Mouse (Mus musculus): ENCODE results near the gene Sema6d. TPM values are rescaled to one million over a fixed set of nuclear protein-coding genes. Genes with fewer than 3 reads are reported as not detected.

The Sema6d gene
- total and polyA plus RNA-seq, 3 experiments: 0.05 TPM; not detected in 2

DNA sequence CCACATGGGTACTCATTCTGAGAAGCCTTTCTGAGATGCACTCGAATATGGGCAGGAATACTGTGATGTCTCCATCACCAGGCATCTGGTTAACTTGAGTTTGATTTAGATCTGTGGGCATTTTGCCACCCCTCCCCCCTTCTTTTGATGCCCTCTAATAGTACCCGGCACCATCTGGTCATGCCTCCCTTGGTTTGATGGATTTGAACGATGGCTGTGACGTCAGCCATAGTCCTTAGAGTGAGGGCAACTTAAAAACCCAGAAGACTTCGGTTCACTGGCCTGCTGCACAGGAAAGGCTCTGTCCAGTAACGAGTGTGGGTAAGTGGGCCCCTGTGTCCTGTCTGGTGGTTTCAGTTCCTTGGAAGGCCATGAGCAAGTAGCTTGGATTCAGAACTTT lies 522.5 kb downstream of the Sema6d start:
- Histone ChIP-seq H3K4me3 (ENCODE audit: low read depth, low read length) (no peak overlapping the region), H3K27me3 (ENCODE audit: insufficient read depth, low read length) (no peaks in the 10 kb centered on the region), H3K4me1 (ENCODE audit: insufficient read depth, low read depth, low read length) (no peaks in the 10 kb centered on the region), H3K36me3 (replicated peaks) (no peaks in the 10 kb centered on the region), H3K9me3 (replicated peaks) (peaks cover 72% of the 10 kb centered on the region)
- no peak for ATAC-seq (ENCODE audit: extremely low read depth, insufficient number of reproducible peaks, low FRiP score, poor library complexity, severe bottlenecking)
- no peak for TF ChIP-seq GATA1 (IDR thresholded peaks at IDR 0.05; ENCODE audit: borderline replicate concordance, low read length)
- no peak for TF ChIP-seq TAL1 (conservative IDR thresholded peaks at IDR 0.05; ENCODE audit: low read depth, low read length)
- no peak for DNase-seq (ENCODE audit: low spot score)

DNA sequence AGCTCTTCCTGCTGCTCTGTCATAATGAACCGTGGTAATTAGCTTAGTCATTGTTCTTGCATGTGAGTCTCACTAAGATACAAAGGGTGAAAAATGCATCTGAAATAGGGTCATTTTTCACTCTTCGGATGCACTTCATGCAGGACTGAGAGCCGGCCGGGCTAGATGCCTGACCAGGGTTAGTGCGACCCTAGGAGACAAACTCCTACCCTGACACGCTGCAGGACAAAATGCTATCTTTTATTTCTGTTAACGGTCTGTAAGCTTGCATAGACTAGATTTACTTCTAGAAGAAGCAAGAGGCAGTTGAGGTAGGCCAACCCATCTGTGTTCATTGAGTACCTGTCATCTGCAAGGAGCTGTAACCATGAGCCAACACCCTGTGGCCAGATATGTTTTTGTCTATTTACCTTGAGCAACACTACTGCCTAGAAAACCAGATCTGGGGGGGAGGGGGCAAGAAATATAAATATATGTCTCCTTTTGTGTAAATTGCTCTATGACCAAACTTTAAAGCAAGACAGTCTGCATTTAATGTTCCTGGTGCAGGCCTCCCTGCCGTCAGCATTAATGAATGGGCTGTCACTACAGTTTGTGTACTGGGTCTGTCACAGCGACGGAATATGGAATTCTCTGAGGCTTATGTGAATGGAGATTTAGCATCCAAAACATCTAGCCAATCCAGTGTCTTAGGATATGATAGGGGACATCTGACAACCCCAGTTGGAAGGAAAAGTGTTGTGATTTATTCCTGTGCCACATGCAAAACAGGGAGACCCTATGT lies 523.1 kb downstream of the Sema6d start:
- TF ChIP-seq GATA1 (IDR thresholded peaks at IDR 0.05; ENCODE audit: borderline replicate concordance, low read length): no peak
- TF ChIP-seq POLR2AphosphoS5 (IDR thresholded peaks at IDR 0.05; ENCODE audit: insufficient replicate concordance, low read depth, low read length): no peak
- TF ChIP-seq CTCF (IDR thresholded peaks at IDR 0.05; ENCODE audit: low read depth, low read length): no peak
- no peak for TF ChIP-seq TAL1 (conservative IDR thresholded peaks at IDR 0.05; ENCODE audit: low read depth, low read length)
- TF ChIP-seq GATA2 (IDR thresholded peaks at IDR 0.05; ENCODE audit: borderline replicate concordance, low read depth, low read length): no peak
- H3K36me3 ChIP-seq (replicated peaks): no peaks in the 10 kb centered on the region

DNA sequence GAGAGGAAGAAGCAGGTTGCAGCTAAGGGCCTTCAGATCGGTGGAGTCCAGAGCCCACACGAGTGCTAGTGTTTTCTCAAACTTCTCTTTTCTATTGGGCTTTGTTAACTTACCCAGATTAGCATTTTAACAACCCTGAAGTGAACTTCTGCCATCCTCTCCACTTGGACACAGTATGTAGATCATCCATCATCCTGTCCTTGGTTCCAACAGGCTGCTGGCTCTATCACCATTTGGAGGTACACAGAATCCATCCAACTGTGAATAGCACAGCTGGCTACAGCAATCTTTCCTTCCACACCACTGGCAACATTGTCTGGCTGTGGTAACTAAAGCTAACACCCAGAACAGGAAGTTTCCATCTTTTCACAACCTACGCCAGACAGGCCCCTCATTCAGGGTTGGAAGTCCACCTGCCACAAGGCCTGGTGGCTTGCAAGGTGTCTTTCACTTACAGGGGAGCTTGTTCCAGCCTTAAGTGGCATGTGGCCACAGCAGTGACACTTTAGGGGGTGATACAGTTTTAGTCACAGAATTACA lies 524.0 kb downstream of the Sema6d start:
- no peak for TF ChIP-seq GATA1 (IDR thresholded peaks at IDR 0.05; ENCODE audit: borderline replicate concordance, low read length)
- TF ChIP-seq CTCF (IDR thresholded peaks at IDR 0.05; ENCODE audit: low read depth, low read length): no peak
- no peak for TF ChIP-seq GATA2 (IDR thresholded peaks at IDR 0.05; ENCODE audit: borderline replicate concordance, low read depth, low read length)
- TF ChIP-seq POLR2AphosphoS5 (IDR thresholded peaks at IDR 0.05; ENCODE audit: insufficient replicate concordance, low read depth, low read length): no peak
- TF ChIP-seq TAL1 (conservative IDR thresholded peaks at IDR 0.05; ENCODE audit: low read depth, low read length): no peak
- Histone ChIP-seq H3K4me1 (ENCODE audit: insufficient read depth, low read depth, low read length) (no peaks in the 10 kb centered on the region), H3K4me3 (ENCODE audit: low read depth, low read length) (no peak overlapping the region), H3K9me3 (replicated peaks) (peaks cover 68% of the 10 kb centered on the region), H3K27me3 (ENCODE audit: insufficient read depth, low read length) (no peaks in the 10 kb centered on the region), H3K36me3 (replicated peaks) (no peaks in the 10 kb centered on the region)
- DNase-seq (ENCODE audit: low spot score): no peak
- no peak for ATAC-seq (ENCODE audit: extremely low read depth, insufficient number of reproducible peaks, low FRiP score, poor library complexity, severe bottlenecking)

More for the DNA sequence above, 523.1 kb downstream of the Sema6d start:
- Histone ChIP-seq H3K4me3 (ENCODE audit: low read depth, low read length) (no peak overlapping the region), H3K27me3 (ENCODE audit: insufficient read depth, low read length) (no peaks in the 10 kb centered on the region), H3K4me1 (ENCODE audit: insufficient read depth, low read depth, low read length) (no peaks in the 10 kb centered on the region), H3K9me3 (replicated peaks) (peaks cover 70% of the 10 kb centered on the region)
- no peak for DNase-seq (ENCODE audit: low spot score)
- no peak for ATAC-seq (ENCODE audit: extremely low read depth, insufficient number of reproducible peaks, low FRiP score, poor library complexity, severe bottlenecking)

DNA sequence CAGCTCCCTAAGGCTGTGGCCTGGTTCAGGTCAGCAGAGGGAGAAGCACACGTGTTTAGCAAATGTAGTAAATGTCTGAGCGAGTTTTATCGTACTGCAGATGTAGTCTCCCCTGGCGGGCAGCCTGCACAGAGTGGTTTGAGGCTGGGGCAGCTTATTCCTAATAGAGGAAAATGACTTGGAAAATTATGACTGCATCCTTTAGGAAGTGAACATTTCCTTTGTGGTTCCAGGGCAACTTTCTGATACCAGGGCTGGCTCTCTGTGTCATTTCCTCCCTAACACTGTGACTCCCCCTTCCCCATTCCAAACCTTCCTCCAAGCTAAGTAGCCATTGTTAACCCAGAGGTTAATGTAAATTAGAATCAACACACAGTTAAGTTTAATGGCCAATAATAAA lies 527.0 kb downstream of the Sema6d start:
- no peak for DNase-seq (ENCODE audit: low spot score)
- no peaks in the 10 kb centered on the region for H3K36me3 ChIP-seq (replicated peaks)
- TF ChIP-seq GATA1 (IDR thresholded peaks at IDR 0.05; ENCODE audit: borderline replicate concordance, low read length) (no peak), GATA2 (IDR thresholded peaks at IDR 0.05; ENCODE audit: borderline replicate concordance, low read depth, low read length) (no peak), POLR2AphosphoS5 (IDR thresholded peaks at IDR 0.05; ENCODE audit: insufficient replicate concordance, low read depth, low read length) (no peak), CTCF (IDR thresholded peaks at IDR 0.05; ENCODE audit: low read depth, low read length) (no peak), TAL1 (conservative IDR thresholded peaks at IDR 0.05; ENCODE audit: low read depth, low read length) (no peak)
- peaks cover 67% of the 10 kb centered on the region for H3K9me3 ChIP-seq (replicated peaks)
- no peaks in the 10 kb centered on the region for H3K4me1 ChIP-seq (ENCODE audit: insufficient read depth, low read depth, low read length)
- no peak for ATAC-seq (ENCODE audit: extremely low read depth, insufficient number of reproducible peaks, low FRiP score, poor library complexity, severe bottlenecking)
- no peak overlapping the region for H3K4me3 ChIP-seq (ENCODE audit: low read depth, low read length)
- H3K27me3 ChIP-seq (ENCODE audit: insufficient read depth, low read length): no peaks in the 10 kb centered on the region

DNA sequence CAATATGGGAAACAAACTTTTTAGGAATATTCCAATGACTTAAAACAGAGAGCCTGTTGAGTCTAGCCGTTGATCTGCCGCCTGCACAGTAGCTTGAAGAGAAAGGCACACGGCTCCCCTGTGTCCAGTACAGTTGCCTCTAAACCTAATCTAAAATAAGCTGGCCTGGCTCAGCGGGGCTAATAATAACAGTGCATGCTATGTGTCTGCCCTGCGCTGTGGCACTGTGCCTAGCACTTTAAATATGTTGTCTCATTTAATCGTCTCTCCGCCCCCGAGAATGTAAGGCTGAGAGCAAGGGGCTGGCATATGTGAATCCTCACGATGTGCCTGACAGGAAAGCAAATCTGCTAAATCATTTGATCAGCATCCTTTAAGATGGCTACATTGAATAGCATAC lies 527.7 kb downstream of the Sema6d start:
- Histone ChIP-seq H3K4me3 (ENCODE audit: low read depth, low read length) (no peak overlapping the region), H3K9me3 (replicated peaks) (peaks cover 67% of the 10 kb centered on the region), H3K27me3 (ENCODE audit: insufficient read depth, low read length) (no peaks in the 10 kb centered on the region), H3K36me3 (replicated peaks) (no peaks in the 10 kb centered on the region), H3K4me1 (ENCODE audit: insufficient read depth, low read depth, low read length) (no peaks in the 10 kb centered on the region)
- ATAC-seq (ENCODE audit: extremely low read depth, insufficient number of reproducible peaks, low FRiP score, poor library complexity, severe bottlenecking) (no peak), DNase-seq (ENCODE audit: low spot score) (no peak)
- TF ChIP-seq CTCF (IDR thresholded peaks at IDR 0.05; ENCODE audit: low read depth, low read length): no peak
- TF ChIP-seq TAL1 (conservative IDR thresholded peaks at IDR 0.05; ENCODE audit: low read depth, low read length): no peak
- no peak for TF ChIP-seq POLR2AphosphoS5 (IDR thresholded peaks at IDR 0.05; ENCODE audit: insufficient replicate concordance, low read depth, low read length)
- TF ChIP-seq GATA1 (IDR thresholded peaks at IDR 0.05; ENCODE audit: borderline replicate concordance, low read length): no peak
- TF ChIP-seq GATA2 (IDR thresholded peaks at IDR 0.05; ENCODE audit: borderline replicate concordance, low read depth, low read length): no peak

DNA sequence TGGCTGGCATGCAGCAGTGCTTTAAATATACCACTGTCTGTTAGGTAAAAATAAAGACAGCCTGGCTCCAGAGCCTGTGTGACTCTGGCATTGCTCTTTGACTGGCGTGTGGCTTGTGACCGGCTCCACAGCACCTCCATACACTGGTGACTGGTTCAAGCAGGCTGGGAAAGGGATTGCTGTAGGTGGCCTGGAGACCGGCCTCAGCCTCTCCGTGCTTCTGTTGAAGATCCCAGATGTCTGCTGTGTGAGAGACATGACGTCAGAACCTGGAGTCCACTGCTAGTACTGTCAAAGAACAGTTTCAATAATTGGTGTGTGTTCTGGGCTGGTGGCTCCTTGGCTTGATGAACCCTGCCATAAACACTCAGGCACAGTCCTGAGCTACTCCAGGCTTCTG lies 528.3 kb downstream of the Sema6d start:
- Histone ChIP-seq H3K4me3 (ENCODE audit: low read depth, low read length) (no peak overlapping the region), H3K4me1 (ENCODE audit: insufficient read depth, low read depth, low read length) (no peaks in the 10 kb centered on the region), H3K36me3 (replicated peaks) (no peaks in the 10 kb centered on the region), H3K27me3 (ENCODE audit: insufficient read depth, low read length) (no peaks in the 10 kb centered on the region), H3K9me3 (replicated peaks) (peaks cover 61% of the 10 kb centered on the region)
- TF ChIP-seq GATA1 (IDR thresholded peaks at IDR 0.05; ENCODE audit: borderline replicate concordance, low read length) (no peak), CTCF (IDR thresholded peaks at IDR 0.05; ENCODE audit: low read depth, low read length) (no peak), TAL1 (conservative IDR thresholded peaks at IDR 0.05; ENCODE audit: low read depth, low read length) (no peak), GATA2 (IDR thresholded peaks at IDR 0.05; ENCODE audit: borderline replicate concordance, low read depth, low read length) (no peak), POLR2AphosphoS5 (IDR thresholded peaks at IDR 0.05; ENCODE audit: insufficient replicate concordance, low read depth, low read length) (no peak)
- ATAC-seq (ENCODE audit: extremely low read depth, insufficient number of reproducible peaks, low FRiP score, poor library complexity, severe bottlenecking): no peak
- no peak for DNase-seq (ENCODE audit: low spot score)
